Comparison of ENCODE assay signal across 1 mouse cellular context in the genomic region with DNA sequence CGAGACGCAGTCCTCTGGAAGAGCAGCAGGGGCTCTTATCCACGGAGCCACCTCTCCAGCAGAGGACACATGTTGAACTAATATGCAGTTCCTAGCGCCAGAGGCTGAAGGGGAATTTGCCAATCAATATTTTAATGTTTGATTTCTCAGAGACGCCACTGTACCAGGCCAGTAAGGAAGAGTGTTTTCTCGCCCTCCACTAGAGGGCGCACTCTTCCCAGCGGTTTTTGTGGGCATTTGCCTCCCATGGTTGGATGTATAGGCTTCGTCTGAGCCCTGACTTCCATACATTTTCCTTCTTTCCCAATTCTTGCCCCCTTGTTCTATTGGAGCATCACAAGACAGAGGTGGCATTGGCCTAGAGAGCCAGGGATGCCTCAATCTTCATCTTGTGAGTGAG. TPM values are rescaled to one million over a fixed set of nuclear protein-coding genes. Genes with fewer than 3 reads are reported as not detected.
"Had no signal": no experiment of that assay in that cellular context is flagged by ENCODE, and none has a peak within 500 bp of the region (broad histone marks: within the 10 kb centered on the region; RNA-seq: fewer than 3 reads in every experiment).

No protein-coding gene starts in this region.

RNA-seq across cellular contexts. Expression of a gene that starts 4.4 kb away (rescaled TPM):
- total RNA-seq: liver, adult 2 months had no signal
